Mouse (Mus musculus): ENCODE data around the gene Defb43.

Gene Defb43

GRCm38 (mm10) chr14:63065391-63065790 is 53.8 kb downstream of the Defb43 start:
- in situ Hi-C loops (cut with MboI; ENCODE audit: low sequenced_read_pairs): loop anchor here (10.0 kb wide), 1 partner anchor 289 kb away; no protein-coding TSS in a partner anchor

DNA sequence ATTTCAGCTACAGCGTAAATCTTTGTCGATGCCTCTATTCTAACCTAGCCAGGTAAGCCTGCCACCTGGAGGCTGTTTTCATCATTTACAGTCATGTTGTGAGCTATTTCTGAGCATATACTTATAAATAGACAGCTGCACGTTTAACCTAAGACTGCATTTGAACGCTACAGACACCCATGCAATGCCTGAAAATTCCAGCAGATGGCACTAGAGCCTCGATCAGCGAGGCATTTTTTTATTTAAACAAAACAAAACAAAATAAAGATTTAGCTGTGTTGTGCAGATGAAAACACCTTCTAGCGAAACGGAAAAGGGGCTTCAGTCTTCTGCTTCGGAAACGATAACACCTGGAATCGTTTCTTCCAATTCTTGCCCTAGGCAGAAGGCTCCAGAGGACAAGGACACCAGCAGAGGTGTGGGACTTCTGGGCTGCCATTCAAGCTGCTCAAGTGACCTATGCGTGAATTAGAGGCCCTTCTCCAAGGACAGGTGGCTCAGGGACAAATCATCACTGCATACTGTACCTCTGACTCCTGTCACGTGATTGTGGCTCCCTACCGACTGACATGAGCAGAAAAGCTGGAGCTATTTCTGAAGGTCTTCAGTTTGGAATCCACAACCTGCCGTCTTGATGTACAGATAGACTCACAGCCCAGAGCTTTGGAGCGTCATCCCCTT is 55.2 kb downstream of the Defb43 start:
- in situ Hi-C loops (cut with MboI; ENCODE audit: low sequenced_read_pairs): loop anchor here (10.0 kb wide), 1 partner anchor 288 kb away; no protein-coding TSS in a partner anchor
